Mouse (Mus musculus): ENCODE data around the gene D11Wsu47e.

The D11Wsu47e gene

DNA sequence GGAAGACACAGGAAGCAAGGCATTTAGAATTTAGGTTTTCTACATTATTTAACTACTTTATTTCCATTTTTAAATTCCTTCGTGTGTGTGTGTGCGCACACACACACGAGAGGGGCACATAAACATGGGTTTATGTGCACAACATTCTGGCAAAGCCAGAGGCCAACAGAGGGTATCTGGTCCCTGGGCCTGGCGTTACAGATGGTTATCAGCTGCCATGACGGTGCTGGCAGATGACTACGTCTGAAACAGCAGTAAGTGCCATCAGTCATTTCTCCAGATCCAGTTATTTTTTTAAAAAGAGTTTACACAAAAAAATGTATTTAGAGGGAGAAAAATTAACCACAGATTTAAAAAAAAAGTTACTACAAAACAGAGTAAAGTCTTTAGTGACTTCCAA is 18.0 kb upstream of the D11Wsu47e start:
- no peak for DNase-seq (ENCODE audit: low spot score in 2 of 2)

DNA sequence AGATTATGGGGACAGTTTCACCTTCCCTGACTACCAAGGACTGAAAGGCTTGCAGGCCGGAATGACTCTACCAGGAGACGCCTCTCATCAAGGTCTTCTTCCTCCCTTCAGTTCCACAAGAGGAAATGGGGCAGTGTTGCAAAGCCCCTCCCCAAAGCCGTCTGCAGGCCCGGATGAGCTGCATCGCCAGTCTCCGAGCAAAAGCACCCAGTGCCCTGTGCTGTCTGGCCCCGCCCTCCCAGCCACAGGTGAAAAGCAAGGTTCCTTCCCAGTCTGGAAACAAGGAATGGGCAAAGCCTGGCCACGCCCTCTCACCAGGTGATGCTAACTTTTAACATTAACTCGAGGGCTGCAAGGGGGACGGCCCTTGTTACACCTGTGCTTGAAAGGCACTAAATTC is 17.6 kb upstream of the D11Wsu47e start:
- DNase-seq (ENCODE audit: low spot score in 2 of 2) = no peak

DNA sequence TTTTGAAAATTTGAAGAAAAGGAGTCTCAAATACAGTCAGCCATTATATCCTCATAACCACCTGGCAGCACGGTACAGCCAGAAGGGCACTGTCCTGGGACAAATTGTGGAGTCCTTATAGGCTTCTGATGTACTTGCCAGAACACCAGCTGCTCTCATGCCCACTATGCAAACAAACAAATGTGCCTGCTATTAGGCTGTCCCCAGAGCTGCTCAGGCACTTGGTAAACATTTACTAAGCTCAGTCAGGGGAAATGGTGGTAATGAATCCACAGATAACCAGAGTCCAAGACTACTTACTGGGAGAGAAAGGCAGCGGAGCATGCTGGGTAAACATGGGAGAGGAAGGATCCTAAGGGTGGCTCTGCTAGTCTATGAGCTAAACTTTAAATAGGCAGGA is 17.1 kb upstream of the D11Wsu47e start:
- no peak for DNase-seq (ENCODE audit: low spot score in 2 of 2)

DNA sequence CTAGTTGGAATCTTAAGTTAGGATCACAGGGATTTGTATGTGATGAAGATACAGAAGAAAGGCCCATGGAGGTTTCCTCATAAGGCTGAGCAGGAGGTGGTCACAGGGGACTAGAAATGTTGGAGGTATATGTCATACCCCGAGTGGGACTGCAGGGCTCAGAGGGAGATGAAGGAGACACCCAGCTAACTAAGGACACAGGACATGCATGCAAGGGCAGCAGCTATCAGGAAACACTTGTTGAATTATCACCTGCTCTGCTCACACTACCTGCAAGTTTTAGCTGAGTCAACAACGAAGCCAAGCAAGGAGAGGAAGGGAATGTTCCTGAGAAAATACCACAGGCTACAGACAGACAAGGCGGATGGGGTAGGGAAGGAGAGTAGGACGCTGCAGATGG is 16.5 kb upstream of the D11Wsu47e start:
- DNase-seq (ENCODE audit: low spot score in 2 of 2) = no peak

DNA sequence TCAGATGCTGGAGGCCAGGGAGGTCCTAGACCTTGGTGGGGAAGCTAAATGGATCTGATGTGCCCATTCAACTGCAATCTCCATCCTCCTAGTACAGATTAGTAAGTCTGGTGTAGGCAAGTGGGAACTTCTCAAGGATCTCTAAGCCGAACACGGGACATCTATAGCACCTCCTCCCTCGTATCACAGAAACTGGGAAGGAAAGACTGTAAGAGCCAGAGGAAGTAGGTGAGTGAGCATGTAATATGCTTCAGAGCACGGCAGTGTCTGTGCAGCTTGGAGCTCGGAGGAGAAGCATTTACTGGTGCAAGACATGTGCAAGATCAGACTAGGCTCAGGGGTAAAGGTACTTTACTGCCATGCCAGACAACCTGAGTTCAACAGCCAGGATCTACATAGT is 15.4 kb upstream of the D11Wsu47e start:
- no peak for DNase-seq (ENCODE audit: low spot score in 2 of 2)

DNA sequence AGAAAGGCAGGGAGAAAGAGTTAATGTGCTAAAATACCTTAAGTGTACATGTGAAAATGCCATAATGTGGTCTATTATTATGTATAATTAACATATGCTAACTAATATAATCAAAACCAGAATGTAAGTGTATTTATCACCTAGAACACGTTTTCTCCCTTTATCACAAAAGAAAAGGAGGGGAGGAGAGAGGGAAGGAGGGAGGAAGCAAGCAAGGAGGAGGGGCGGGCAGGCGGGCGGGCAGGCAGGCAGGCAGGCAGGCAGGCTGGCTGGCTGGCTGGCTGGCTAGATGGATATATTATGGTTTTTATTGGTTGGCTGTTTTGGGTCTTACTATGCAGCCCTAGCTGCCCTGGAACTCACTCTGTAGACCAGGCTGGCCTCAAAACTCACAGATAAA is 14.5 kb upstream of the D11Wsu47e start:
- no peak for DNase-seq (ENCODE audit: low spot score in 2 of 2)

DNA sequence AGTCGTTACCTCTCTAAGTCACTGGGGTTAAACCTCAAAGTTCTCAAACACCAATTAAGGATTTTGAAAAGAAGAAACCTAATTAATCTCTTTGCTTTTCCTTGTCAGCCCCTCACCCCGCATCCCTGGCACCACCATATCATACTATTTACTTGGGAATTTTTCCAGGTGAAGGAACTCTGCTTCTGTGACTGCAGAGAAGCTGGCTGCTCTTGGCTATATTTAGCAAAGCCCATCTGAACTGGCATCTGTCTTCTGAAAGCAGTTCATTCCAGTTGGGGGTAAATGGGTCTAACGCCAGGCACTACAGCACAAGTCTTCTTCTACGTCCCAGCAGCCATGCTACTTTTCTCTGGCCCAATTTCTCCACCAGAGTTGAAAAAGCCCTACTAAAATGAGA is 10.6 kb upstream of the D11Wsu47e start:
- DNase-seq (ENCODE audit: low spot score in 2 of 2) = no peak

DNA sequence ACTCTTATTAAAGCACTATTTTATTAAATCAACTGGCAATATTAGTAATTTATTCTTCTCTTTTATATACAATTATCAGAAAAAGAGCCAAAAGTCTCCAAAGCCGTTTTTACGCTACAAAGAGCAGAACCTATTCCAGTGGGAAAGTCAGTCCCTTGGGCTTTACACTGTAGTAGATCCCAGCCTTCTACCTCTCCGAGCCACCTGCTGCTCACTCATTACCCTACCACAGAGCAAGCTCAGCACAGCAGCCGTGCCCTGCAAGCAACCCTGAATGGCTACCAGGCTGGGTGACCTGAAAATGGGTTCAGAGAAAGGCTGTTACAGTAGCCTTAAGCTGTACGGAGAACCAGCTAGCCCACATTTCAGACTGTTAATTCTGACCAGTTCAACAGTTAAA is 9.6 kb upstream of the D11Wsu47e start:
- no peak for DNase-seq (ENCODE audit: low spot score in 2 of 2)

DNA sequence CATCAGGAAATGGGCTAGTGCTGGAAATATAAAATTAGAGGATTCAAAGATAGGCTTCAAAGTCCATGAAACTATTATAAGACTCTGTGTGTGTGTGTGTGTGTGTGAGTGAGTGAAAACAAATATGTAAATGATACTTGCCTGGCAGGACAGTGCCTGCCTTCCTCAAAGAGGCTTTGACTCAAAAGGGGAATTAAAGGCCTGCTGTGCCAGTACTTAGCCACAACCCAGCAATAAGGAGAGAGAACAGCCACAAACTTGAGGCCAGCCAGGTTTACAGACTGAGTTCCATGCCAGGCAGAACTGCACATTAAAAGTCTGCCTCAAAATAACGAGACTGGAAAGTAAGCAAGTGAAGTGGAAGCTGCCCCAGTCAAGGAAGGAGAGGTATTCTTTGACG is 7.4 kb upstream of the D11Wsu47e start:
- DNase-seq (ENCODE audit: low spot score in 2 of 2) = no peak

DNA sequence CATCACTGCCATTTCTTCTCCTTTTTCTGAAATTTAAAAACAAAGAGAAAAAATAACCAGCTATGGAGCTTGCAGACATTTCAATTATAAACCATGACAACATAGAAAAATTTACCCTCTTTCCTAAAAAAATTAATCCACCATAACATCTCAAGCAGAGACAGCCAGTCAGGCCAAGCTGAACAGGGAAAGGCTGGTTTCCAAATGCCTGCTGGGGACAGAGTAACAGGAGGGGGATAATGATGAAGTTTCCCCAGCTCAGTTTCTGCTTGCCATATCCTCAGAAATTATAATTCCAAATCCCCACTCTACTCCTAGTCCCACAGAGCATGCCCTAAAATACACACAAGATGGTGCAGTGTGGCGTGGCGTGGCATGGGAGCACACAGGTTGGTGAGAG is 6.8 kb upstream of the D11Wsu47e start:
- no peak for DNase-seq (ENCODE audit: low spot score in 2 of 2)

DNA sequence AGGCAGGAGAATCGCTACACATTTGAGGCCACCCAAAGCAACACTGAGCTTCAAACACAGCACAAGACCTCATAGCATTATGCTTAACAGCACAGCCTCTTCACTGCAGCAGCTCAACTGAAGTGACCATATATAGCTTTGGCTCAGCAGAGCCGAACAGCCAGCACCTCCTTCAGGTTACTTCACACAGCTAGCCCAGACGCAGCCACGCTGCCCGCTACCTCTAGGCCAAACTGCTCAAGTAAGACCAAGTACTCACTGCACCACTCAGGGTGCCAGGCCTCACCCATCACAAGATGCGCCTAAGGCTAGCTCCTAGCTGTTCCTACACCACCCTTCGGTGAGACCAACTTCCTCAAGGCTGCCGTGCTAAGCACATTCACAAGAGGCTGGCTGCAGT is 5.8 kb upstream of the D11Wsu47e start:
- no peak for DNase-seq (ENCODE audit: low spot score in 2 of 2)

DNA sequence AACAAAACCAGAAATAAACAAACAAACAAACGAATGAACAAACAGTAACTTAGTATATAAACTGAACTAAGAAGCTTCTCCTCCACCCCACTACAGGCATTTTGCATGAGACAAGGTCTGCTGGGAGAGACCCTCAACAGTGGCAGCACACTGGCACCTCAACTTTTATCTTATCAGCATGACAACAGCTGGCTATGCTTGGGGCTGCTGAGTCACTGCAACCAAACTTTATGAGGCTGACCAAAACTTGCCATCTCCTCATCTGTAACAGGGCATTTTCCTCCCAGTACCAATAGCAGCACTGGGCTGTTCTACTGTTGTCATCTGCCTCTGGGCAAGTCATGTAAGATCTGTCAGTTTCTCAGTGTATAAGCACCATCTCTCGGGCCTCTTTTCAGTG is 3.3 kb upstream of the D11Wsu47e start:
- DNase-seq (ENCODE audit: low spot score in 2 of 2) = no peak

DNA sequence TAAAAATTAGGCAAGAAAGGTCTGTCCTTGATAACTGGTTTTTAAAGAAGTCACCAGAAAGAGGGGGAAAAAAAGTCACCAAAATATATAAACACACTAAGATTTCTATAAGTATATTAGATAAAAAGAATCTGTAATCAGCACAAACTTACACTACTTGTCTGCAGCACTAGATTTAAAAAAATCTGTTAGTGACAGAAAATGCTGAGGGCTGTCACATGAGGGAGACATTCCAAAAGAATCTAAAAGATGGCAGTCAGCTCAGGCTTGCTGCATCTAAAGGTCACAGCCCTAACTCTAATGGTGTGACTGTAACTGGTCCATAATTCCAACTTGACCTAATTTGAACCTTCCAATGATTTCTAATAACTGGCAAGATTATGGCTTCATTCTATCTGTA is 2.2 kb upstream of the D11Wsu47e start:
- DNase-seq (ENCODE audit: low spot score in 2 of 2) = no peak

DNA sequence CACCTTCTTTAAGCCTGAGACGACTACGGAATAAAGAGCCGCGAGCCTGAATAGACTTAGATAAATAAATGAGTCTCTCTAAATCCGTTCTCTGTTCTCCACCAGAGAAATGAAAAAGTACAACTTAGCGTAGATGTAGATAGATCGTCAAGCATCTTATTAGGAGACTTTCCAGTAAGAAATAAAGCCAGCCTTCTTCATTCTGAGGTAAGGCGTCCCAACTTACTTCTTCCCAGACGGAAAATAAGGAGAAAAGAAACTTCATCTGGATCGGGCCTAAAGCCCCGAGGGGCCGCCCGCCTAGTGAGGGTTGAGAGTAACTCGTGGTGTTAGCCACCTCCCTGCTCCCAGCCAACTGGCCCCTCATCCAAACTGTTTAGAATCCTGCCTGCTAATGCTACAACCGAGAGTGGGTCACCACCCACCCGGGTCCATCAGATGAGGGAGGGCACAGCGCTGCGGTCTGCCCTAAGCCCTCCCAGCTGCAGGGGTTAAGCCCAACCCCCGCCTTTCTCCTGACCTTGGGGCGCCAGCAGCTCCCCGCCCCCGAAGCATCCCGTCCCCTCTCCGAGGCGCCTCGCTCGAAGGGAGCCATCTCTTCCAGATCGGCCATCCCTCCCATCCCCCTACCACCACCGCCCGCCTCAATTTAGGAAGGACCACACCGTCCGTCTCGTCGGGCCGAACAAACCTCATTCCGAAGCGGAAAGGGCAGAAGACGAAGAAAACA is 1.1 kb upstream of the D11Wsu47e start:
- DNase-seq (ENCODE audit: low spot score in 2 of 2) = no peak

DNA sequence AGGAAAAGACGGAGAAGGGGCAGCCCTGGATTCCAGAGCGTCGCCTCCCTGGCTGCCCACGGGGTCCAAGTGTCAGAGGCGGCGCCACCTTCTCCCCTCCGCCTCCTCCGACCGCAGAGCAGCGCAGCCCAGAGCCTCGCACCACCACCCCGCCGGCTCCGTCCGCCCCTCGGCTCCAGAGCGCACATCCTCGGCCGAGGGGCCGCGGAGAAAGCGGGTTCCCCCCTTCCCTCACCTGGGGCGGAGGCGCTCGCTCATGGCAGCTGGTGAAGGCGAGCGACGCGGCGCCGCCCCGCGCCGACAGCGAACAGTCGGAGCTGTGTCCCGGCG is 620 bp upstream of the D11Wsu47e start:
- no peak for DNase-seq (ENCODE audit: low spot score in 2 of 2)

DNA sequence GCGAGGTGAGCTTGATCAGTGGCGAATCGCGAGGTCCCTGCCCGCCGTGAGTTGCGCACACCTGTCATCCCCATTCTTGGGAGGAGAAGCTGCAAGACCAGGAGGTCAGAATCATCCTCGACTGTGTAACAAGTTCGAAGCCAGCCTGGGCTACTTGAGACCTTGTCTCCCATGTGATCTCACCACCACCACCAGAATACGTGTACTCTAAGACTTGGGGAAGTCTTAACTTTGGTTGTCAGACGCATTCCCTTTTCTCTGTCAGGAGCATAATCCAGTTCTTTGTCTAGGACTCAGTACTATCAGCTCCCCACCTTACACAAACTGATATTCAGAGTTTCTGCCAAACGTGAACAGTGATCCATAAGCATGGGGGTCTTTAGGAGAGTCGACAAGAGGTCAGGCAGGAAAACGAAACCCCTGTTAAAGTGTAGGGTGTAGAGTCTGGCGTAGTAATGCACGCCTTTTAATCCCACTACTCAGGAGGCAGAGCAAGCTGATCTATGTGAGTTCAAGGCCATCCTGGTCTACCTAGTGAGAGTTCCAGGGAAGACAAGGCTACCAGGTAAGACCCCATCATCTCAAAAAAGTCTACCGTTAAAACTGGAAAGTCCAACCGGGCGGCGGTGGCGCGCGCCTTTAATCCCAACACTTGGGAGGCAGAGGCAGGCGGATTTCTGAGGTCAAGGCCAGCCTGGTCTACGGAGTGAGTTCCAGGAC is 655 bp downstream of the D11Wsu47e start:
- no peak for DNase-seq (ENCODE audit: low spot score in 2 of 2)

DNA sequence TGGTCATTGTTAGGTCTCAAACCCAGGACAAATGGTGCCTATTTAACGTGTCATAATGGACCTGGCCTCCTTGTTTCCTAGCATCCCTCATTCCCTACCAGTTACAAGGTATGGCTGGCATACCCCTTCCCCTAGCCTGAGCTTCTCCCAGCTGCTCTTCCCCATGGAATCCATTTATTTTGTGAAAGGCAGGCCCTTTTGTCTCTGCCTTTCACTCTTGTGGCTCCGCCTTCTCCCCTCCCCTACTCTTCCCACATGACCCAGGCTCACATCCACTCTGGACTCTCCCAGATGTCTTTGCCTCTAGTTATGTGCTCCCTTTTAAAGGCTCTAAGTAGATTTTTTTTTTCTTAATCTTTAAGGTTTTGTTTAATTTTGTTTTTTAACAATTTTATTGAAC is 2.8 kb downstream of the D11Wsu47e start:
- DNase-seq (ENCODE audit: low spot score in 2 of 2) = no peak

DNA sequence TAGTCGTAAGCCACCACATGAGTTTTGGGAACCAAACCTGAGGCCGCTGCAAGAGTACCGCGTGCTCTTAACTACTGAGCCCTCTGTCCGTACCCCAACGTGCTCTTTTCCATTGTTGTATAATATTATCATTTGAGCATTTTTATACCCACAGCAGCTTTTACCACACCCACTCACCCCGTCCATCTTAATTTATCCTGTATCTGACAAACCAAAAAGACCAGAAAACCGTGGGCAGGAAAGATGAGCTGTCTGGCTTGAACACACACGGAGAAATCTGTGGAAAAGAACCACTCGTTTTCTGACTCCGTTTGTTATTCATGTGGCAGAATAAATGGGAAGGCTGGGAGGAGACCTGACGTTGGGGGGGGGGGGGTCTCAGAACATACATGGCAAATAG is 6.3 kb downstream of the D11Wsu47e start:
- DNase-seq (ENCODE audit: low spot score in 2 of 2) = peak; percentile 55 to 56

DNA sequence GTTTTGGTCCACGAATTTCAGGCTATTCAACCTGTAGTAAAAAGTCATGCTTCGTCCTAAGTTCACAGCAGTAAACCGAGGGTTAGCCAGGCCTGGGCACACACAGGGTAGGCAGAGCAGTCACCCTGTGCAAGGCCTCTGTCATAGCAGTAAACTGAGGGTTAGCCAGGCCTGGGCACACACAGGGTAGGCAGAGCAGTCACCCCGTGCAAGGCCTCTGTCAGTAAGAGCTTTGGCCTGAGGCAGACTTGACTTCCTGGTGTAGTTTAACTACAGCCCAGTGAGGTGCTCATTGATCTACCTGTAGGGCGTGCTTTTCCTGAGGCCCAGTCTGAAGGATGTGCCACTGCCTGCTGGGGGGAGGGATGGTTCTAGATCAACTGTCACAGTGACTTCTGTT is 7.1 kb downstream of the D11Wsu47e start:
- no peak for DNase-seq (ENCODE audit: low spot score in 2 of 2)

DNA sequence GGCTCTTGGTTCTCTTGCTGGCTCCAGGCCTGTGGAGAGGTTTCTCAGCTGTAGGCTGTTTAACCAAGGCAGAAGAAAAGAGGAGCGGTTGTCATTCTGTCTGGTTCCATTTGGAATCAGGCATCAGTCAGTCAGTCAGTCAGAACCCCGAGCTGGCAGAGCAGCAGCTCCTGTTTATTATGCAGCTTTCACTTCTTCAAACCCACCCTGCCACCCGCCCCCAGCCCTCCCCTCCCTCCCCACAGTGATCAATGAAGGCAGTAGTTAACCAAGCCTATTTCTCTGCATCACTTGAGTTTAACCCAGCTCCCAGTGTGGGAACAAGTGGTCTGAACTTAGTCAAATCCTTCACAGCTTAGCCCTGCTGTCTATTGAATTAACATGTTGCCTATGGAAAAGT is 7.6 kb downstream of the D11Wsu47e start:
- DNase-seq (ENCODE audit: low spot score in 2 of 2) = no peak

DNA sequence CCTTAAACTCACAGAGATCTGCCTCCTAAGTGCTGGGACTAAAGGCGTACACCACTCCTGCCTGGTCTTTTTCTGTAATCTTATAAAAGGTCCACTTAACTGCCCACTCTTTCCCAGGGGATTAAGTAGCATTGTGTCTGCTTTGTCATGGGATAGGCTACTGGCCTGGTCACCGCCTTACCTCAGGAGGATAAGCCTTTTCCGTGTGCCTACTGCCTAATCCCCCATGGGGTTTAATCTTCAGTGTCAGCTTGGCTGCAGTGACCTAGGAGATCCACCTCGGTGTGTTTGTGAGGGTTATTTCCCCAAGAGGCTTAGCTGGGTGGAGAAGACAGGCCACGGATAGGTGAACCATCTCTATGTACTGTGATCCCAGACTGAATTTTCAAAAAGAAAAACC is 13.4 kb downstream of the D11Wsu47e start:
- DNase-seq (ENCODE audit: low spot score in 2 of 2) = no peak

DNA sequence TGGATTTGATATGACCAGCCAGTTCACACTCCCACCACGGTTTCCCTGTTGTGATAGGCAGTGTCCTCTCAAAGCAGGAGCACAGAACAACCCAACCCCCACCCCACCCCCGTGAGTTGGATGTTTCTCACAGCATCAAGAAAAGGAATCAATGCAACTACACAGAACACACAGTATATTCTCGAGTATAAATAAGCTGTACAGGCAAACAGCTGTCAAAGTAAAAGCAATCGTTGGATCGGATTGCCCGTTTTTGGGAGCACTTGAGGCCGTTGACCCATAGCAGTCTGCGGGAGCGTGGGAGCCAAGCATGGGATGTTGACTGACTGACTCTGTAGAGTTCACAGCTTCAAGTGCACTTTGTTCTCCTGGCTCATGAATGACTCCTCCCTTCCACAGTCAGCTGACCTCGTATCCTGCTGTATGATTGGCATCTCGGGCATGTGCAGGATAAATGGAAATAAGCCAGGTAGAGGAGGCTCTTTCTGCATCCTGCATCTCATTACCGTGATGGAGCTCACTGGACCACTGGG is 13.9 kb downstream of the D11Wsu47e start:
- no peak for DNase-seq (ENCODE audit: low spot score in 2 of 2)

DNA sequence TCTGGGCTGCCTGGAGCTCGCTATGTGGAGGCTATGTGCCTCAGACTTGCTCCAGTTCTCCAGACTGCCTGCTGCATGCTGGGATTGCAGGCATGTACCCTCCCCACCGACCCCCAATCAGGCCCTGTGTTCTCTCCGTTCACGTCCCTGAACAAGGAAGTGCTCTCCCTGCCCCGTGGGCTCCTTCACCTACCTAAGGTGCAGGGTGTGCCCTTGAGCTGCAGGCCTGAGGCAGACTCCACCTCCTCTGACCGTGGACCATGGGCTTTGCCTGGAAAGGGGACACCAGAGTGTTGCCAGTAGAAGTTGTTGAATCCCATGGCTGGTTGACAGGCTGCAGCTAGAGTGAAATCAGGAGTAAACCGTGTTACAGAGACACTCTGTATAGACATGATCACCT is 15.4 kb downstream of the D11Wsu47e start:
- no peak for DNase-seq (ENCODE audit: low spot score in 2 of 2)

DNA sequence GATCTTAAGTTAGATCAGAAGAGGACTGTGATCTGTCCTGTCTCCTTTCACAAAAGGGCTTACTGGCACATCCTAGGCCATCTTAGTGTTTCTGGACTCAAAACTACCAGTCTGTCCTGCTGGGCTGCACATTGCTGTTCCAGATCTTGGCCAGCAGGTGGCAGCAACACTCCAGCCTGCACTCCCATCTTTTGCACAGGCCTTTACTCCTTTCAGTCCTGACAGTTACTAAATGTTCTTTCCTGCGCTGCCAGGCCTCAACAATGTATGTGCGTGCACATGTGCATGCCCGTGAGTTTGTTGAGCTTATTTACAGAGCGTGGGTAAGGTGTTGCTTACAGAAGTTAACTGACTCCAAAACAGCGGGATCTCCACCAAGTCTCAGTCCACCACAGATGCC is 19.5 kb downstream of the D11Wsu47e start:
- DNase-seq (ENCODE audit: low spot score in 2 of 2) = peak; percentile 85

All from right cerebral cortex, adult 2 months (tissue).